Mouse (Mus musculus): Measurements from ENCODE around the gene Tas2r103. TPM values are rescaled to one million over a fixed set of nuclear protein-coding genes. Genes with fewer than 3 reads are reported as not detected.

The Tas2r103 gene
- polyA plus RNA-seq (2014; fragmentation: Illumina TruSeq; extraction: RNeasy Lipid Tissue Mini Kit (QIAGEN cat#74804); ENCODE audit: low replicate concordance) = not detected

DNA sequence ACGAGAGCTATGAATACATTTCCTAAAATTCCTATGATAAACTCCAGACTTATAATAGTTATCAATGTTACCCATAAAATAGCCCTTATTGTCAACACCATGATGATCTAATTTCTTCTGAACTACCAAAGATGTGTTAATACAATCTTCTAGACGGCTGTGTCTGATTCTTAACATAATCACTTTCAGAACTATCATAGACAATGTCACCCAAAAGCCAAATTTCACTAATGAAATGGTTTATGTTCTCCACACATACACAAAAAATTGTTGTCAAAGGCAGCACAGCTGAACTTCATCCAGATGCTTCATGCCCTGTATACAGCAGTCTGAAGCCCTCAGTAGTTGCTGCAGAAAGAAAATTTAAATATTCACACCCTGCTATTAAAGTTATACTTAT lies at the start of gene Tas2r103:
Gene Tas2r103 (minus strand): TSS at position 101 of the 400 bp plus-strand sequence.

DNA sequence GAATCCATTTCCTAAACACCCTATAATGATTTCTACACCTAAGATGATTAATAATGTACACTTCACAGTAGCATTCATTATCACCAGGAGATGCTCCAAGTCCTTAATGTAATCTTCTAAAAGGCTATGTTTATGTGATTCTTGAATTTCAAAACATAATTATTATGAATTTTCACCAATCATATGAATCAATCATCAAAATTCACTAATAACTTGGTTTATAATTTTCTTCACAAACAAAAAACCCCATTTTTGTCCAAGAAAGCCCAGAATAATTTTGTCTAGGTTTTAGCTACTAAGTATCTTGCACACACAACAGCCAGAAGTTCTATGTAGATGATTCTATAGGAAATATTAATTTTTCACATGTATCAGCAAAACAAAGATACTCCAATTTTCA lies 18.8 kb upstream of the Tas2r103 start, which contains the start of gene Tas2r140:
Gene Tas2r140 (minus strand): TSS at position 101 of the 400 bp plus-strand sequence.

Other genes starting within 250 kb of the Tas2r103 start
- not detected for gene Tas2r117, start 234.3 kb downstream of the Tas2r103 start, polyA plus RNA-seq (2014; fragmentation: Illumina TruSeq; extraction: RNeasy Lipid Tissue Mini Kit (QIAGEN cat#74804); ENCODE audit: low replicate concordance)
- gene Tas2r123, start 190.0 kb downstream of the Tas2r103 start, polyA plus RNA-seq (2014; fragmentation: Illumina TruSeq; extraction: RNeasy Lipid Tissue Mini Kit (QIAGEN cat#74804); ENCODE audit: low replicate concordance) = not detected
- gene Tas2r116, start 181.7 kb downstream of the Tas2r103 start, polyA plus RNA-seq (2014; fragmentation: Illumina TruSeq; extraction: RNeasy Lipid Tissue Mini Kit (QIAGEN cat#74804); ENCODE audit: low replicate concordance) = not detected
- not detected for gene Tas2r110, start 169.1 kb downstream of the Tas2r103 start, polyA plus RNA-seq (2014; fragmentation: Illumina TruSeq; extraction: RNeasy Lipid Tissue Mini Kit (QIAGEN cat#74804); ENCODE audit: low replicate concordance)
- not detected for gene Tas2r113, start 144.1 kb downstream of the Tas2r103 start, polyA plus RNA-seq (2014; fragmentation: Illumina TruSeq; extraction: RNeasy Lipid Tissue Mini Kit (QIAGEN cat#74804); ENCODE audit: low replicate concordance)
- not detected for gene Tas2r125, start 127.5 kb downstream of the Tas2r103 start, polyA plus RNA-seq (2014; fragmentation: Illumina TruSeq; extraction: RNeasy Lipid Tissue Mini Kit (QIAGEN cat#74804); ENCODE audit: low replicate concordance)
- gene Tas2r129, start 86.0 kb downstream of the Tas2r103 start, polyA plus RNA-seq (2014; fragmentation: Illumina TruSeq; extraction: RNeasy Lipid Tissue Mini Kit (QIAGEN cat#74804); ENCODE audit: low replicate concordance) = not detected
- gene Tas2r131, start 79.2 kb downstream of the Tas2r103 start, polyA plus RNA-seq (2014; fragmentation: Illumina TruSeq; extraction: RNeasy Lipid Tissue Mini Kit (QIAGEN cat#74804); ENCODE audit: low replicate concordance) = not detected
- not detected for gene Tas2r109, start 56.1 kb downstream of the Tas2r103 start, polyA plus RNA-seq (2014; fragmentation: Illumina TruSeq; extraction: RNeasy Lipid Tissue Mini Kit (QIAGEN cat#74804); ENCODE audit: low replicate concordance)
- not detected for gene Tas2r140, start 18.7 kb upstream of the Tas2r103 start, polyA plus RNA-seq (2014; fragmentation: Illumina TruSeq; extraction: RNeasy Lipid Tissue Mini Kit (QIAGEN cat#74804); ENCODE audit: low replicate concordance)
- 159 TPM for gene Smim10l1, start 67.8 kb upstream of the Tas2r103 start, polyA plus RNA-seq (2014; fragmentation: Illumina TruSeq; extraction: RNeasy Lipid Tissue Mini Kit (QIAGEN cat#74804); ENCODE audit: low replicate concordance)